Mouse (Mus musculus) E14TG2a.4 (cell line): ENCODE data around the gene Trim41.

Experiments used
- CTCF ChIP-seq: conservative IDR thresholded peaks from 2 replicates; pipeline ENCODE4 v1.5.1; 2014; ENCODE audit warnings: low read length
- POU5F1 ChIP-seq: IDR thresholded peaks from 2 replicates; pipeline ENCODE4 v1.6.1; 2014; ENCODE audit warnings: low read length, borderline replicate concordance

- peak; percentile 53 for TF ChIP-seq CTCF
- no peak for TF ChIP-seq POU5F1
Measured at GRCm38 (mm10) chr11:48775483-48775882, 41.7 kb downstream of the Trim41 start.
